Mouse (Mus musculus) cerebellum, adult 9-11 months (tissue): ENCODE measurements around the gene Dpf3.

ENCODE experiments used
- DNase-seq: peaks from one replicate; pipeline ENCODE4 v3.0.0; 2022

The Dpf3 gene

GRCm38 (mm10) chr12:83487476-83487991 lies at the start of gene Dpf3:
Dpf3 (minus strand) TSS chr12:83487716.
- peak; percentile 100 for DNase-seq

GRCm38 (mm10) chr12:83536039-83536438 lies 48.5 kb upstream of the Dpf3 start:
- DNase-seq, result no peak

- DNase-seq, result no peak
Observed at GRCm38 (mm10) chr12:83535428-83535827, 47.9 kb upstream of the Dpf3 start.

GRCm38 (mm10) chr12:83534190-83534589 lies 46.7 kb upstream of the Dpf3 start:
- no peak for DNase-seq

- no peak for DNase-seq
Observed at GRCm38 (mm10) chr12:83532966-83533365, 45.5 kb upstream of the Dpf3 start.

- DNase-seq, result no peak
Observed at GRCm38 (mm10) chr12:83531992-83532391, 44.5 kb upstream of the Dpf3 start.

GRCm38 (mm10) chr12:83528665-83529064 lies 41.1 kb upstream of the Dpf3 start:
- DNase-seq, result no peak

- no peak for DNase-seq
Observed at GRCm38 (mm10) chr12:83527816-83528215, 40.3 kb upstream of the Dpf3 start.

- no peak for DNase-seq
Observed at GRCm38 (mm10) chr12:83525822-83526544, 38.5 kb upstream of the Dpf3 start.

- peak; percentile 59 for DNase-seq
Observed at GRCm38 (mm10) chr12:83524329-83524728, 36.8 kb upstream of the Dpf3 start.

- DNase-seq, result no peak
Observed at GRCm38 (mm10) chr12:83523892-83524291, 36.4 kb upstream of the Dpf3 start.

GRCm38 (mm10) chr12:83523056-83523455 lies 35.5 kb upstream of the Dpf3 start:
- no peak for DNase-seq

- no peak for DNase-seq
Observed at GRCm38 (mm10) chr12:83521083-83521482, 33.6 kb upstream of the Dpf3 start.

- peak; percentile 97 for DNase-seq
Observed at GRCm38 (mm10) chr12:83520311-83520890, 32.9 kb upstream of the Dpf3 start, which contains the start of gene Dcaf4. Dcaf4 (plus strand) TSS chr12:83520466.

- DNase-seq, result no peak
Observed at GRCm38 (mm10) chr12:83517580-83517979, 30.1 kb upstream of the Dpf3 start.

GRCm38 (mm10) chr12:83514216-83514615 lies 26.7 kb upstream of the Dpf3 start:
- DNase-seq, result no peak

GRCm38 (mm10) chr12:83513185-83513584 lies 25.7 kb upstream of the Dpf3 start:
- DNase-seq, result no peak

- no peak for DNase-seq
Observed at GRCm38 (mm10) chr12:83512783-83513182, 25.3 kb upstream of the Dpf3 start.

- DNase-seq, result no peak
Observed at GRCm38 (mm10) chr12:83510586-83510985, 23.1 kb upstream of the Dpf3 start.

- DNase-seq, result no peak
Observed at GRCm38 (mm10) chr12:83506543-83506942, 19.0 kb upstream of the Dpf3 start.

GRCm38 (mm10) chr12:83502190-83502589 lies 14.7 kb upstream of the Dpf3 start:
- peak; percentile 66 for DNase-seq

GRCm38 (mm10) chr12:83499256-83499655 lies 11.7 kb upstream of the Dpf3 start:
- no peak for DNase-seq

GRCm38 (mm10) chr12:83497959-83498358 lies 10.4 kb upstream of the Dpf3 start:
- DNase-seq, result no peak

GRCm38 (mm10) chr12:83496736-83497135 lies 9.2 kb upstream of the Dpf3 start:
- DNase-seq, result no peak
